Mouse (Mus musculus) heart, postnatal 0 days (tissue): ENCODE data around the gene Actl11. TPM values are rescaled to one million over a fixed set of nuclear protein-coding genes. Genes with fewer than 3 reads are reported as not detected.

ENCODE experiments used
- ATAC-seq: fragments of 200-750 bp; cut with Nextera tagmentation; 2 replicates; pipeline ENCODE4 v1.8.0; 2017; ENCODE audit warnings: low read depth, moderate number of reproducible peaks, moderate library complexity; ENCODE audit not compliant: insufficient read depth
- DNase-seq: peaks from one replicate; pipeline ENCODE4 v3.0.0-alpha.2; 2016; ENCODE audit warnings: low spot score
- H3K27ac ChIP-seq: fragments of 300-500 bp; sonication (generic); 2 replicates; pipeline ENCODE4 v1.5.1; 2014; ENCODE audit warnings: low read depth, mild to moderate bottlenecking
- H3K27me3 ChIP-seq: fragments of 300-500 bp; sonication (generic); 2 replicates; pipeline ENCODE4 v1.6.1; 2014; ENCODE audit warnings: low read length, mixed read lengths; ENCODE audit not compliant: control insufficient read depth, insufficient read depth
- H3K36me3 ChIP-seq: fragments of 300-500 bp; sonication (generic); replicated peaks from 2 replicates; pipeline ENCODE4 v1.6.1; 2014; ENCODE audit warnings: low read length, mixed read lengths; ENCODE audit not compliant: control insufficient read depth, insufficient read depth
- H3K4me1 ChIP-seq: fragments of 300-500 bp; sonication (generic); 2 replicates; pipeline ENCODE4 v1.6.1; 2014; ENCODE audit warnings: antibody characterized with exemption; ENCODE audit not compliant: control insufficient read depth, insufficient read depth
- H3K4me2 ChIP-seq: fragments of 300-500 bp; sonication (generic); 2 replicates; pipeline ENCODE4 v1.6.1; 2014; ENCODE audit warnings: low read depth, mild to moderate bottlenecking, low read length, moderate library complexity
- H3K4me3 ChIP-seq: fragments of 300-500 bp; sonication (generic); 2 replicates; pipeline ENCODE4 v1.5.1; 2014; ENCODE audit warnings: low read depth, low read length
- H3K9ac ChIP-seq: fragments of 300-500 bp; sonication (generic); replicated peaks from 2 replicates; pipeline ENCODE4 v1.6.1; 2014; ENCODE audit warnings: low read depth, low read length, mixed read lengths
- H3K9me3 ChIP-seq: fragments of 300-500 bp; sonication (generic); replicated peaks from 2 replicates; pipeline ENCODE4 v1.6.1; 2016; ENCODE audit warnings: low read length; ENCODE audit not compliant: control insufficient read depth
- CTCF ChIP-seq: IDR thresholded peaks from 2 replicates; pipeline ENCODE4 v1.5.1; 2016; ENCODE audit warnings: antibody characterized with exemption, control low read depth, low read depth
- EP300 ChIP-seq: IDR thresholded peaks from 2 replicates; pipeline ENCODE4 v1.6.1; 2016; ENCODE audit warnings: antibody characterized with exemption, low read depth
- WGBS: fragments of 180-500 bp; shearing (Covaris S2); extraction: QIAGEN DNeasy Blood & Tissue Kit; methylation state at CpG from one replicate; pipeline ENCODE4 v1.1.7; 2014; 5-methylcytosine and 5-hydroxymethylcytosine counted together
- polyA plus RNA-seq: library from polyadenylated mRNA; unstranded; fragments of >200 nt; fragmentation: Nextera tagmentation; extraction: Ambion mirVana; gene quantifications from 2 replicates; pipeline ENCODE4 v1.2.1, GENCODE M21; 2015
- total RNA-seq: library from RNA; depleted of rRNA; stranded (reverse); fragments of >200 nt; gene quantifications from 2 replicates; pipeline ENCODE4 v1.2.3, GENCODE M21; 2014; ENCODE audit warnings: low replicate concordance

Actl11 gene
- total and polyA plus RNA-seq, 2 experiments from 2014 or later: not detected

GRCm38 (mm10) chr9:107947241-107948194 lies 19.2 kb downstream of the Actl11 start:
- H3K9me3 ChIP-seq: no peaks in the 10 kb centered on the region
- H3K9ac ChIP-seq: no peak overlapping the region
- no peak overlapping the region for H3K4me3 ChIP-seq
- H3K36me3 ChIP-seq: no peaks in the 10 kb centered on the region
- TF ChIP-seq EP300 (no peak), CTCF (no peak)
- 77% methylated on average over 31 of the region's 31 CpGs for WGBS
- no peak overlapping the region for H3K27ac ChIP-seq
- no peaks in the 10 kb centered on the region for H3K4me1 ChIP-seq
- ATAC-seq (no peak), DNase-seq (no peak)
- H3K4me2 ChIP-seq: no peak overlapping the region
- 0 out of 2 replicates have a peak, but pooled peaks cover 3% of the 10 kb centered on the region for H3K27me3 ChIP-seq

- no peak for ATAC-seq
- H3K36me3 ChIP-seq: no peaks in the 10 kb centered on the region
- no peaks in the 10 kb centered on the region for H3K9me3 ChIP-seq
- 0 out of 2 replicates have a peak, but pooled peaks cover 3% of the 10 kb centered on the region for H3K27me3 ChIP-seq
- TF ChIP-seq CTCF (no peak), EP300 (no peak)
- no peak overlapping the region for H3K4me2 ChIP-seq
- 73% methylated on average over 13 of the region's 13 CpGs for WGBS
- H3K4me1 ChIP-seq: no peaks in the 10 kb centered on the region
- no peak overlapping the region for H3K4me3 ChIP-seq
- no peak overlapping the region for H3K9ac ChIP-seq
- no peak overlapping the region for H3K27ac ChIP-seq
- DNase-seq: no peak
Measured at GRCm38 (mm10) chr9:107949184-107949921, 21.1 kb downstream of the Actl11 start.

GRCm38 (mm10) chr9:107949922-107950235 lies 21.6 kb downstream of the Actl11 start, which contains the start of gene Traip:
Gene Traip, plus strand, starts transcription at chr9:107950136.
- H3K9ac ChIP-seq: peak within 1 kb of the TSS; percentile 54
- no peaks in the 10 kb centered on the region for H3K4me1 ChIP-seq
- peak within 1 kb of the TSS; percentile 93 for H3K4me2 ChIP-seq
- DNase-seq (no peak), ATAC-seq (no peak)
- no peaks in the 10 kb centered on the region for H3K36me3 ChIP-seq
- H3K27me3 ChIP-seq: 0 out of 2 replicates have a peak, but pooled peaks cover 3% of the 10 kb centered on the region
- peak within 1 kb of the TSS; percentile 46 for H3K27ac ChIP-seq
- 89% methylated on average over 10 of the region's 10 CpGs for WGBS
- no peak for TF ChIP-seq CTCF
- no peak for TF ChIP-seq EP300
- peak within 1 kb of the TSS; percentile 78 for H3K4me3 ChIP-seq
- H3K9me3 ChIP-seq: no peaks in the 10 kb centered on the region

GRCm38 (mm10) chr9:107950460-107951355 lies 22.4 kb downstream of the Actl11 start:
- H3K27me3 ChIP-seq: 0 out of 2 replicates have a peak, but pooled peaks cover 3% of the 10 kb centered on the region
- TF ChIP-seq EP300: no peak
- TF ChIP-seq CTCF: no peak
- peak overlapping the region; percentile 78 for H3K4me3 ChIP-seq
- H3K9ac ChIP-seq: peak overlapping the region; percentile 54
- WGBS: 16% methylated on average over 45 of the region's 45 CpGs
- ATAC-seq: peak; percentile 95
- no peaks in the 10 kb centered on the region for H3K4me1 ChIP-seq
- DNase-seq: peak; percentile 86
- no peaks in the 10 kb centered on the region for H3K9me3 ChIP-seq
- peak overlapping the region; percentile 46 for H3K27ac ChIP-seq
- H3K36me3 ChIP-seq: no peaks in the 10 kb centered on the region
- peak overlapping the region; percentile 93 for H3K4me2 ChIP-seq
